Mouse (Mus musculus): ENCODE data around the gene Trappc5. TPM values are rescaled to one million over a fixed set of nuclear protein-coding genes. Genes with fewer than 3 reads are reported as not detected.

Gene Trappc5
- polyA plus RNA-seq, 2 experiments: 11.5 to 13.1 TPM

- Histone ChIP-seq H3K9me3 (ENCODE audit: control insufficient read depth, low read length) (no peaks in the 10 kb centered on the region), H3K4me2 (ENCODE audit: low read depth) (no peak overlapping the region), H3K4me3 (ENCODE audit: insufficient read depth in 1 of 2, low read depth in 2 of 2, low read length in 2 of 2) (no peak overlapping the region), H3K4me1 (replicated peaks; ENCODE audit: control insufficient read depth in 2 of 2, insufficient read depth in 2 of 2, low read length in 1 of 2) (0 out of 4 replicates have a peak, but pooled peaks cover 0 to 4% of the 10 kb centered on the region in 2 experiments), H3K9ac (replicated peaks) (no peak overlapping the region), H3K27me3 (ENCODE audit: control insufficient read depth, insufficient read depth, low read length) (no peaks in the 10 kb centered on the region), H3K36me3 (replicated peaks; ENCODE audit: control insufficient read depth, insufficient read depth, low read depth) (peaks cover 11% of the 10 kb centered on the region), H3K27ac (no peak overlapping the region)
- TF ChIP-seq EP300 (IDR thresholded peaks at IDR 0.05; ENCODE audit: low read depth) (no peak), CTCF (IDR thresholded peaks at IDR 0.05; ENCODE audit: low read depth) (no peak)
- no peak for ATAC-seq (ENCODE audit: insufficient read depth)
- no peak for DNase-seq (ENCODE audit: low read depth in 3 of 3, low spot score in 3 of 3)
- WGBS (ENCODE audit: insufficient replicate concordance): 64% methylated on average over 5 of the region's 5 CpGs
Observed at GRCm38 (mm10) chr8:3682435-3682834, 6.3 kb downstream of the Trappc5 start.

- ATAC-seq (ENCODE audit: insufficient read depth) (no peak), DNase-seq (ENCODE audit: low read depth in 3 of 3, low spot score in 3 of 3) (no peak)
- H3K4me2 ChIP-seq (ENCODE audit: low read depth): no peak overlapping the region
- 52% methylated on average over 6 of the region's 6 CpGs for WGBS (ENCODE audit: insufficient replicate concordance)
- H3K27me3 ChIP-seq (ENCODE audit: control insufficient read depth, insufficient read depth, low read length): no peaks in the 10 kb centered on the region
- no peak overlapping the region for H3K4me3 ChIP-seq (ENCODE audit: insufficient read depth in 1 of 2, low read depth in 2 of 2, low read length in 2 of 2)
- H3K27ac ChIP-seq: no peak overlapping the region
- H3K9me3 ChIP-seq (ENCODE audit: control insufficient read depth, low read length): no peaks in the 10 kb centered on the region
- no peaks in the 10 kb centered on the region for H3K4me1 ChIP-seq (replicated peaks; ENCODE audit: control insufficient read depth in 2 of 2, insufficient read depth in 2 of 2, low read length in 1 of 2)
- TF ChIP-seq EP300 (IDR thresholded peaks at IDR 0.05; ENCODE audit: low read depth): no peak
- no peak for TF ChIP-seq CTCF (IDR thresholded peaks at IDR 0.05; ENCODE audit: low read depth)
- H3K9ac ChIP-seq (replicated peaks): no peak overlapping the region
- peaks cover 11% of the 10 kb centered on the region for H3K36me3 ChIP-seq (replicated peaks; ENCODE audit: control insufficient read depth, insufficient read depth, low read depth)
Observed at GRCm38 (mm10) chr8:3683408-3684176, 7.5 kb downstream of the Trappc5 start.

- Histone ChIP-seq H3K9me3 (ENCODE audit: control insufficient read depth, low read length) (no peaks in the 10 kb centered on the region), H3K27me3 (ENCODE audit: control insufficient read depth, insufficient read depth, low read length) (no peaks in the 10 kb centered on the region), H3K4me2 (ENCODE audit: low read depth) (no peak overlapping the region), H3K4me3 (ENCODE audit: insufficient read depth in 1 of 2, low read depth in 2 of 2, low read length in 2 of 2) (no peak overlapping the region), H3K27ac (no peak overlapping the region), H3K4me1 (replicated peaks; ENCODE audit: control insufficient read depth in 2 of 2, insufficient read depth in 2 of 2, low read length in 1 of 2) (no peaks in the 10 kb centered on the region), H3K36me3 (replicated peaks; ENCODE audit: control insufficient read depth, insufficient read depth, low read depth) (peaks cover 9% of the 10 kb centered on the region), H3K9ac (replicated peaks) (no peak overlapping the region)
- DNase-seq (ENCODE audit: low read depth in 3 of 3, low spot score in 3 of 3): no peak
- TF ChIP-seq EP300 (IDR thresholded peaks at IDR 0.05; ENCODE audit: low read depth) (no peak), CTCF (IDR thresholded peaks at IDR 0.05; ENCODE audit: low read depth) (no peak)
- ATAC-seq (ENCODE audit: insufficient read depth): no peak
Observed at GRCm38 (mm10) chr8:3684530-3684929, 8.4 kb downstream of the Trappc5 start.

GRCm38 (mm10) chr8:3685422-3685821, 9.3 kb downstream of the Trappc5 start:
- Histone ChIP-seq H3K9me3 (ENCODE audit: control insufficient read depth, low read length) (no peaks in the 10 kb centered on the region), H3K4me1 (replicated peaks; ENCODE audit: control insufficient read depth in 2 of 2, insufficient read depth in 2 of 2, low read length in 1 of 2) (no peaks in the 10 kb centered on the region), H3K4me2 (ENCODE audit: low read depth) (no peak overlapping the region), H3K27me3 (ENCODE audit: control insufficient read depth, insufficient read depth, low read length) (no peaks in the 10 kb centered on the region), H3K9ac (replicated peaks) (no peak overlapping the region), H3K36me3 (replicated peaks; ENCODE audit: control insufficient read depth, insufficient read depth, low read depth) (no peaks in the 10 kb centered on the region; the same call in 1 of the 2 replicates), H3K27ac (no peak overlapping the region), H3K4me3 (ENCODE audit: insufficient read depth in 1 of 2, low read depth in 2 of 2, low read length in 2 of 2) (no peak overlapping the region)
- 39% methylated on average over 5 of the region's 5 CpGs for WGBS (ENCODE audit: insufficient replicate concordance)
- no peak for ATAC-seq (ENCODE audit: insufficient read depth)
- no peak for DNase-seq (ENCODE audit: low read depth in 3 of 3, low spot score in 3 of 3)
- TF ChIP-seq CTCF (IDR thresholded peaks at IDR 0.05; ENCODE audit: low read depth) (no peak), EP300 (IDR thresholded peaks at IDR 0.05; ENCODE audit: low read depth) (no peak)

- Histone ChIP-seq H3K36me3 (replicated peaks; ENCODE audit: control insufficient read depth, insufficient read depth, low read depth) (no peaks in the 10 kb centered on the region), H3K4me3 (ENCODE audit: insufficient read depth in 1 of 2, low read depth in 2 of 2, low read length in 2 of 2) (no peak overlapping the region), H3K27me3 (ENCODE audit: control insufficient read depth, insufficient read depth, low read length) (no peaks in the 10 kb centered on the region), H3K9me3 (ENCODE audit: control insufficient read depth, low read length) (no peaks in the 10 kb centered on the region), H3K27ac (no peak overlapping the region), H3K9ac (replicated peaks) (no peak overlapping the region), H3K4me1 (replicated peaks; ENCODE audit: control insufficient read depth in 2 of 2, insufficient read depth in 2 of 2, low read length in 1 of 2) (no peaks in the 10 kb centered on the region), H3K4me2 (ENCODE audit: low read depth) (no peak overlapping the region)
- DNase-seq (ENCODE audit: low read depth in 3 of 3, low spot score in 3 of 3) (no peak), ATAC-seq (ENCODE audit: insufficient read depth) (no peak)
- peak; percentile 37; the same call in 1 of the 2 replicates for TF ChIP-seq CTCF (IDR thresholded peaks at IDR 0.05; ENCODE audit: low read depth)
- no peak for TF ChIP-seq EP300 (IDR thresholded peaks at IDR 0.05; ENCODE audit: low read depth)
- WGBS (ENCODE audit: insufficient replicate concordance): 52% methylated on average over 6 of the region's 6 CpGs
Observed at GRCm38 (mm10) chr8:3687537-3687936, 11.4 kb downstream of the Trappc5 start.

Measured in liver, embryonic 14.5 days (tissue).